Mouse (Mus musculus) forebrain, embryonic 13.5 days (tissue): ENCODE data around the gene Stab1. TPM values are rescaled to one million over a fixed set of nuclear protein-coding genes. Genes with fewer than 3 reads are reported as not detected.

ENCODE experiments used
- ATAC-seq: fragments of 200-750 bp; cut with Nextera tagmentation; 2 replicates; pipeline ENCODE4 v1.8.0; 2017
- H3K27ac ChIP-seq: fragments of 300-500 bp; sonication (generic); 2 replicates; pipeline ENCODE4 v1.5.1; 2015; ENCODE audit warnings: inconsistent platforms, mild to moderate bottlenecking, moderate library complexity
- H3K27me3 ChIP-seq: fragments of 300-500 bp; sonication (generic); 2 replicates; pipeline ENCODE4 v1.6.1; 2015; ENCODE audit warnings: mild to moderate bottlenecking, inconsistent platforms
- H3K36me3 ChIP-seq: fragments of 300-500 bp; sonication (generic); 2 replicates; pipeline ENCODE4 v1.6.1; 2015; ENCODE audit warnings: mild to moderate bottlenecking, inconsistent platforms; ENCODE audit not compliant: poor library complexity, severe bottlenecking
- H3K4me1 ChIP-seq: fragments of 300-500 bp; sonication (generic); 2 replicates; pipeline ENCODE4 v1.6.1; 2015; ENCODE audit warnings: inconsistent platforms
- H3K4me2 ChIP-seq: fragments of 300-500 bp; sonication (generic); 2 replicates; pipeline ENCODE4 v1.6.1; 2015; ENCODE audit warnings: inconsistent platforms, mild to moderate bottlenecking, moderate library complexity
- H3K4me3 ChIP-seq: fragments of 300-500 bp; sonication (generic); 2 replicates; pipeline ENCODE4 v1.5.1; 2015; ENCODE audit warnings: mild to moderate bottlenecking, inconsistent platforms
- H3K9ac ChIP-seq: fragments of 300-500 bp; sonication (generic); 2 replicates; pipeline ENCODE4 v1.6.1; 2015; ENCODE audit warnings: mild to moderate bottlenecking, inconsistent platforms
- H3K9me3 ChIP-seq: fragments of 300-500 bp; sonication (generic); replicated peaks from 2 replicates; pipeline ENCODE4 v1.6.1; 2016; ENCODE audit warnings: inconsistent platforms
- WGBS: fragments of 180-500 bp; shearing (Covaris S2); methylation state at CpG from one replicate; pipeline ENCODE4 v1.1.7; 2015; 5-methylcytosine and 5-hydroxymethylcytosine counted together
- polyA plus RNA-seq: library from polyadenylated mRNA; unstranded; fragments of >200 nt; fragmentation: Nextera tagmentation; extraction: Ambion mirVana; gene quantifications from 2 replicates; pipeline ENCODE4 v1.2.1, GENCODE M21; 2015

The Stab1 gene
- polyA plus RNA-seq = 13.5 and 16.3 TPM in 2 replicates

DNA sequence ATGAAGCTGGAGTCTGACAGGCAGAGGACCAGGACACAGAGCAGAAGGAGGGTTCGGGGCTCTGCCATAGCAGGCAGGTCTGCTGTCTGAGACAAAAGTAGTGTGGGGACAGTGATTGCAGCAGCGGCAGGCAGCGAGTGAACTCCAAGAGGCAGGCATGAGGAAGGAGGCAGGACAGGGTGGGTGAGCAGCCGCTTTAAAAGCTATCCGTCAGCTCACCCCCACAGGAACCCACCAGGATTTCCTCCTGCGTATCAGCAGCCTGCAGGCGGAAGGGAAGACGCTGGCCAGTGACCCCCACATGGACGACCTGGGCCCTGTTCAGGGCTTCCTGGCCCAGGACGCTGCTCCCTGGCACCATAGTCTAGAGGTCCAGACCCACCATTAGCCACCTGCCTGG is at the start of gene Stab1:
Gene Stab1 (minus strand): TSS at position 217 of the 400 bp plus-strand sequence.
- peaks cover 39% of the 10 kb centered on the region for H3K36me3 ChIP-seq
- no peak within 1 kb of the TSS for H3K4me2 ChIP-seq
- WGBS = 67% methylated on average over 10 of the region's 10 CpGs

DNA sequence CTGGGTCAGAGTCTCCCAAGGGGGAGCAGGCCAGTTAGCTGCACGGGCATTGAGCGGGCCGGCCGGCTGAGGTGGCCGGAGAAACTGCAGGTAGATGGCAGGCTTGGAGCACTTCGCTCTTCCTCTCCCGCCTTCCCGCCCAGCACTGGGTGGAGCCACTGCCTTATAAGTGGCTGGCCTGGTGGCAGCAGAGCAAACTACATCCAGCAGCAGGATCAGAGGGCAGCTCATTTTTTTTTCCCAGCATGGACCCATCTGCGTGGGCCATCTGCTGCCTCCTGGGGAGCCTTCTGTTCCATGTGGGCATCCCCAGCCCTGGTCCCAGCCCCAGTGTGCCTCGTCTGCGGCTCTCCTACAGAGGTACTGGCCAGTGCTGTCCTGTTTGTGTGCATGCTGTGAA is 49.2 kb upstream of the Stab1 start, which contains the start of gene Sema3g:
Gene Sema3g (plus strand): TSS at position 195 of the 400 bp plus-strand sequence.
- Histone ChIP-seq H3K4me2 (peak within 1 kb of the TSS; percentile 14), H3K4me1 (peaks cover 11% of the 10 kb centered on the region), H3K4me3 (no peak within 1 kb of the TSS), H3K27me3 (no peaks in the 10 kb centered on the region), H3K9me3 (no peaks in the 10 kb centered on the region), H3K27ac (no peak within 1 kb of the TSS), H3K36me3 (no peaks in the 10 kb centered on the region), H3K9ac (peak within 1 kb of the TSS; percentile 14)
- WGBS = 13% methylated on average over 11 of the region's 11 CpGs
- peak; percentile 39 for ATAC-seq

More for the DNA sequence above, at the start of gene Stab1:
- Histone ChIP-seq H3K9ac (no peak within 1 kb of the TSS), H3K4me3 (no peak within 1 kb of the TSS), H3K27me3 (no peaks in the 10 kb centered on the region), H3K4me1 (peaks cover 7% of the 10 kb centered on the region; the same call in 1 of the 2 replicates), H3K9me3 (no peaks in the 10 kb centered on the region), H3K27ac (peak within 1 kb of the TSS; percentile 31; the same call in 1 of the 2 replicates)
- ATAC-seq = no peak

- Histone ChIP-seq H3K27ac (no peak within 1 kb of the TSS), H3K4me3 (no peak within 1 kb of the TSS), H3K36me3 (no peaks in the 10 kb centered on the region), H3K27me3 (no peaks in the 10 kb centered on the region), H3K4me2 (peak within 1 kb of the TSS; percentile 14), H3K9me3 (no peaks in the 10 kb centered on the region), H3K9ac (peak within 1 kb of the TSS; percentile 14), H3K4me1 (peaks cover 11% of the 10 kb centered on the region)
- no peak for ATAC-seq
- WGBS = 46% methylated on average over 2 of the region's 2 CpGs
Measured at GRCm38 (mm10) chr14:31216846-31217245, 48.4 kb upstream of the Stab1 start, which contains the start of gene Nisch. Gene Nisch, minus strand, starts transcription at chr14:31216946.

DNA sequence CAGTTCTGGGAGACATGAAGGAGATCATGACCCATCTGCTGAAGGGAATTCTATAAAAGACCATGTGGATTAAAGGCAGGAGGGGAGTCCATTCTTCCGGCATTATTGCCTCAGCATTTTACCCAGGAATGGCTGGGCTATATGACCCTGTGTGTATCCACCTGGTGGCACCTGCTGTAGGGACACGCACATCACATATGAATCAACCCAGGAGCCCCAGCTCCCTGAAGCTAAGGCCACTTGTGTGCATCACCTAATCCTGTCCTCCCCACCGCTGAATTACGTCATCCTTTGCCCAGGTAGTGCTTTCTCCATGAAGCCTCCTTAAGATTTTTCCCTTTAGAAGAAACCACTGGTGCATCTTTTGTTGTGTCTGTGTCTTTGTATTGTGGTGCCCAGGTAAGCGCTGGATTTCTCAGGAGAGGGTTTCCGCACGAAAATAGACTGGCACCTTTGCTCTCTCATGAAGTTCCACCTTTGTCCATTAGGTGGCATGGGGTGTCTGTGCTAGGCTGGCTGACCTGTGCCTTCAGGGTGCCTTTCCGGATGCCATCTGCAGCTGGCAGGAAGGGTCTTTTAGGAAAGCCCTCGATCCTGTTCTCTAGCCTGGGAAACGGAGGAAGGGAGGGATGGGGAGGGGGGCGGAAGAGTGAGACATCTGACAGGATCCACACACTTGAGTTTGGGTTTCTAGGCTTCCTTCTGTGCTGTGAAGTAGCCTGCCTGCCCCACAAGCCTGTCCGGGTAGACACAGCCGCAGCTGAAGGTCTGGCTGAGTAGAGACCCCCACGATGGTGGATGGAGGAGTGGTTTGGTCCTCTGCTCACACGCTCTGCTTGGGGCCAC is 46.9 kb upstream of the Stab1 start:
- no peak overlapping the region for H3K9ac ChIP-seq
- no peaks in the 10 kb centered on the region for H3K27me3 ChIP-seq
- H3K9me3 ChIP-seq = no peaks in the 10 kb centered on the region
- H3K36me3 ChIP-seq = no peaks in the 10 kb centered on the region
- no peak overlapping the region for H3K27ac ChIP-seq
- WGBS = 33% methylated on average over 15 of the region's 15 CpGs
- H3K4me2 ChIP-seq = no peak overlapping the region
- H3K4me1 ChIP-seq = peaks cover 11% of the 10 kb centered on the region
- no peak overlapping the region for H3K4me3 ChIP-seq
- ATAC-seq = peak; percentile 75

DNA sequence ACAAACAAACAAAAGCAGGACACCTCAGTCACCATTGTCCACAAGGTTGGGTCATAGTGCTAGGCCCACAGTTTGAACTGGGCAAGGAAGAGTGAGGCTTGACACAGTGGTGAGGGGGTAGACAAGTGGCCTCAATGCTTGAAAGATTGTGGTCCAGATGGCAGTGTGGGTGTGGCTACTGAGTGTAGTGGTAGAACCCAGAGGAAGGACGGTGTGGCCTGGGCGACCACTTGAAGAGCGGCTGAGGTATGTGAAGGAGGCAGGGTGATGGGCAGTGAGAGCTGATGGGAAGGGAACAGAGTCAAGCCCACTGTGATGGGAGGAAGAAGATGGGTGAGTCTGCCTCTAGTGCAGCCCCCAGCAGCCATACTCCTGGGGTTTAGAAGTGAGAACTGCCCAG is 46.2 kb upstream of the Stab1 start:
- WGBS = 77% methylated on average over 3 of the region's 3 CpGs
- Histone ChIP-seq H3K27me3 (no peaks in the 10 kb centered on the region), H3K4me3 (no peak overlapping the region), H3K36me3 (no peaks in the 10 kb centered on the region), H3K27ac (no peak overlapping the region), H3K9me3 (no peaks in the 10 kb centered on the region), H3K4me1 (peaks cover 11% of the 10 kb centered on the region), H3K4me2 (no peak overlapping the region), H3K9ac (no peak overlapping the region; the same call in 1 of the 2 replicates)
- ATAC-seq = no peak

DNA sequence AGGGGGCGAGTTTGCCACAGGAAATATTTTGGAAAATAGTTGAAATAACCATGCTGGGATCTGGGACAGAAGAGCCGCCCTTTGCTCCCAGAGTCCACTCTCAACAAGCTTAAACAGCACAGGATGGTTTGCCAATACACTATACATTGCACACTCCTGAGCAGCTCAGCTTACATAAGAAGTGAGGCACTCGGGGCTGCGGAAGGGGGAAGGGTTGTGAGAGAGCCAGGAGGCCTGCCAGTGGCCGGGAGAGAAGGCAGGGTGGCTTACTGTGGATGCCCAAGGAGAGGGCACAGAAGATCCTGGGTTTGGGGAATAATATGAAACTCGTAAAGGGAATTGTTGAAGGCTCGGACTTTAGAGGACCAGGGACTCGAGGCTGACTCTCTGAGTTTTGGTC is 45.4 kb upstream of the Stab1 start:
- 76% methylated on average over 8 of the region's 8 CpGs for WGBS
- Histone ChIP-seq H3K27me3 (no peaks in the 10 kb centered on the region), H3K4me1 (peaks cover 11% of the 10 kb centered on the region), H3K36me3 (no peaks in the 10 kb centered on the region), H3K4me2 (no peak overlapping the region), H3K4me3 (no peak overlapping the region), H3K27ac (no peak overlapping the region), H3K9me3 (no peaks in the 10 kb centered on the region), H3K9ac (no peak overlapping the region)
- ATAC-seq = no peak

GRCm38 (mm10) chr14:31212499-31212898 is 44.1 kb upstream of the Stab1 start:
- Histone ChIP-seq H3K27ac (no peak overlapping the region), H3K27me3 (peaks cover 4% of the 10 kb centered on the region; the same call in 1 of the 2 replicates), H3K4me1 (peaks cover 4% of the 10 kb centered on the region; the same call in 1 of the 2 replicates), H3K9me3 (no peaks in the 10 kb centered on the region), H3K4me2 (no peak overlapping the region), H3K9ac (no peak overlapping the region), H3K36me3 (no peaks in the 10 kb centered on the region), H3K4me3 (no peak overlapping the region)
- ATAC-seq = no peak
- WGBS = 88% methylated on average over 3 of the region's 3 CpGs

DNA sequence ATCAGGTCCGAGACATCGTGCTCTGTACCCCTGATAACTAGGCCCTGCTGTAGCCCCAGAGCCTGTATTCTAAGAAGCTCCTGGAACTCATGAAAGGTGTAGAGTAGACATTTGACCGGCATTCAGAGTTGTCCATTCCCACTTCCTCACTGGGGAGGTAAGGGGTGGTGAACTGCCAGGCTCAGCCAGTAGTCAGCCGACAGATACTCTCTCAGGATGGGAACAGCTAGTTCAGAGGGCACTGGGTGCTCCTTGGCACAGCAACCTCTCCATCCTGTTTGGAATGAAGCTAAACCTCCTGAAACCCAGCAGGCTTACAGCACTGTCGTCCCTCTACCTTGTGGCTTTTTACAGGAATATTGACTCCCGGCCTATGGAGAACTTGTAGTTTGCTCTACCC is 43.4 kb upstream of the Stab1 start:
- Histone ChIP-seq H3K4me1 (peaks cover 9% of the 10 kb centered on the region), H3K27me3 (peaks cover 4% of the 10 kb centered on the region; the same call in 1 of the 2 replicates), H3K9me3 (no peaks in the 10 kb centered on the region), H3K4me2 (no peak overlapping the region), H3K36me3 (no peaks in the 10 kb centered on the region), H3K4me3 (no peak overlapping the region), H3K9ac (no peak overlapping the region), H3K27ac (no peak overlapping the region)
- 90% methylated on average over 6 of the region's 6 CpGs for WGBS
- no peak for ATAC-seq

DNA sequence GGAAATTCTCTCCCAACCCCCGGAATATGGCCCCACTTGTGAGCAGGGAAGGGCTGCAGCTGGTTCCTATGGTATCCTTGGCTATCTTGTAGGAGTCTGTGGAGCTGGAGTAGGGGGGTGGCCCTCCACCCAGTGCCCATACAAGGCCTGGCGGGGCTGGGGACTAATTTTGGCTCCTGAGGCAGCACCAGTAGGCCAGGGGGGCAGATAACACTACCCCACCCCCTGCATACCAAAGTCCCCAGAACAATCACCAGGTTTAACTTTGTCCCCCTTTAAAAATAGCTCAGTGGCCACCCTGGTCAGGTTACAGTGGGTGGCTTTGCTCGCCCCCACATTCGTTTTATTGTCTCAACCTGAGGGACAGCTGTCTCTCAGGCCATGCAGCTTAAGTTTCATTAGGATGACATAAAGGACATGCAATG is 40.7 kb upstream of the Stab1 start:
- no peaks in the 10 kb centered on the region for H3K9me3 ChIP-seq
- peaks cover 22% of the 10 kb centered on the region for H3K4me1 ChIP-seq

DNA sequence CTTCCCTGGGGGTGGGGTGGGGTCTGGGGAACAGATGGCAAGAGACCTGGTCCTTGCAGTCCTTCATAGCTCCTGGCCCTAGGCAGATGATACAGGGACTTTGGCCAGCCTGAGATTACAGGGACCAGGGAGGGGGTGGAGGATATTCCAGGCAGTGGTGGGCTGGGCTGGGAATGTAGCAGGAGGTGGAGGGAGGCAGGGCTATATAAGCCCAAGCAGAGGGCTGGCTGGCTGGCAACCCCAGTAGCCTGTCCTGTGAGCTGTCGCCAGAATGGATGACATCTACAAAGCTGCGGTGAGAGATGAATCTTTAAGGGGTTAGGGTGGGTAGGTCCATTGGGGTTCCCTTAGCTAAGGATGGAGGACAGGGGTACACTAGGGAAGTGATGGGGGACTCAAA is 39.6 kb upstream of the Stab1 start, which contains the start of gene Tnnc1:
Gene Tnnc1 (plus strand): TSS at position 229 of the 400 bp plus-strand sequence.
- no peak for ATAC-seq
- no peaks in the 10 kb centered on the region for H3K9me3 ChIP-seq
- peaks cover 16% of the 10 kb centered on the region for H3K36me3 ChIP-seq
- peak within 1 kb of the TSS; percentile 97 for H3K4me2 ChIP-seq
- H3K27ac ChIP-seq = peak within 1 kb of the TSS; percentile 87; the same call in 1 of the 2 replicates
- H3K9ac ChIP-seq = peak within 1 kb of the TSS; percentile 94
- peaks cover 4% of the 10 kb centered on the region; the same call in 1 of the 2 replicates for H3K27me3 ChIP-seq
- 84% methylated on average over 2 of the region's 2 CpGs for WGBS
- H3K4me3 ChIP-seq = peak within 1 kb of the TSS; percentile 56
- peaks cover 26% of the 10 kb centered on the region for H3K4me1 ChIP-seq

More for the DNA sequence above, 40.7 kb upstream of the Stab1 start:
- no peak overlapping the region for H3K27ac ChIP-seq
- no peak overlapping the region for H3K9ac ChIP-seq
- ATAC-seq = no peak
- H3K27me3 ChIP-seq = peaks cover 4% of the 10 kb centered on the region; the same call in 1 of the 2 replicates
- 80% methylated on average over 4 of the region's 4 CpGs for WGBS
- H3K4me3 ChIP-seq = no peak overlapping the region
- H3K4me2 ChIP-seq = no peak overlapping the region
- H3K36me3 ChIP-seq = peaks cover 6% of the 10 kb centered on the region

DNA sequence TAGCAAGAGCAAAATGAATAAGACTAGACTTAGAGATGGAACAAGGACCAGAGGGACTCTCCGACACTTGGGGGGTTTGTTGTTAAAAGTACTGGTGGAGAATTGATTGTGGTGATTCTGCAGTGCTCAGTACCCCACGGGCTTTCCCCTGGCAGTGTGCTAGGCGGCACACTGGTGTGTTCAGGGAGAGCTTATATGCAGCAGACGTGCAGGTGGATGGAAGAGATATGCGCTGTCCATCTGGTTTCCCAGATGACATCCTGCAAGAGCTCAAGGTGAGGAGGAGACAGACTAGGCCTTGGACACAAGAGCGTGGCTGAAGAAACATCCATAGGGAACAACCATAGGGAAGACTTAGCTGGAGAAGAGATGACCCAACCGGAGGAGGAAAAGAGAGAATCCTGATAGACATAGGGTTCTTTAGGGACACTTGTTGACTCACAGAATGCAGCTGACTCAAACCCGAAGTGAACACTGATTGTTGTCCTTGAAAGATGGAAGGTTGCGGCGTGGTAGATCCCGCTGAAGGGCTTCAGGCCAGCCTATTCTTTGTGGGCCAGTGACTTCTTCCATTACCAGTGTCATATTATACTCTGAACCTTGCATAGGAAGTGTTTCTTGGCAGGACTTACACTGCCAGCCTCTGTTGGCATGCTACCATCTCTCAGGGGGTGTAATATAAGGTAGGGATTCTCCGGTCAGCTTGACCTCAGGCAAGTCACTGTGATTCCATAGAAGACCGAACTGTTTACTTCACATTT is 38.8 kb upstream of the Stab1 start:
- 84% methylated on average over 13 of the region's 13 CpGs for WGBS
- H3K36me3 ChIP-seq = peaks cover 25% of the 10 kb centered on the region
- peak overlapping the region; percentile 94 for H3K9ac ChIP-seq
- H3K4me2 ChIP-seq = peak overlapping the region; percentile 97
- H3K4me1 ChIP-seq = peaks cover 26% of the 10 kb centered on the region
- H3K9me3 ChIP-seq = no peaks in the 10 kb centered on the region
- ATAC-seq = peak; percentile 36
- peak overlapping the region; percentile 87; the same call in 1 of the 2 replicates for H3K27ac ChIP-seq
- peak overlapping the region; percentile 56 for H3K4me3 ChIP-seq
- H3K27me3 ChIP-seq = peaks cover 4% of the 10 kb centered on the region; the same call in 1 of the 2 replicates
